Mouse (Mus musculus): ENCODE results near the gene Cep126. TPM values are rescaled to one million over a fixed set of nuclear protein-coding genes. Genes with fewer than 3 reads are reported as not detected.
A peak's percentile ranks its signal among the peaks of the same experiment; 100 is the strongest.

Gene Cep126
- polyA plus RNA-seq, 1 experiment from 2014 or later = 3.0 TPM

DNA sequence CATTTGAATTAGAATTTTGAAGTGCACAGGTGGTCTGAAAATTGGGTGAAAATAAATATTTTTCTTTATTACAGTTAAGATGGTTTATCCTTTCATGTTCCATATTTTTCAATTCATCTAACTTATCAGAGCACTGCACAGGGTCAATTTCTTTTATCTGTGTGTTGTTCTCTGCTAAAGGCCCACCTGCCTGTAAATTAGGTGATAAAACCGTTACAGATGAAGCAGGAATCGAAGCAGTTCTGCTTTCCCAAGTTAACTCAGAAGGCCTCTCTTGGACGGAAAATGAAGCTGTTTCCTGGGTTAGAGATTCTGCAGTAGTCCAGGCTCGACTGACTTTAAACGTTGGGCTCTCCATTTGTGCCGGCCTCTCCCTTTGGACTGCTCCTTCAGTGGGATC is 33.1 kb downstream of the Cep126 start:
- no peak overlapping the region for H3K4me2 ChIP-seq
- H3K27ac ChIP-seq (ENCODE audit: low read depth, low read length) = no peak overlapping the region
- H3K9me3 ChIP-seq (replicated peaks; ENCODE audit: control insufficient read depth, low read length) = no peaks in the 10 kb centered on the region
- no peak for ATAC-seq (replicated peaks; ENCODE audit: insufficient number of reproducible peaks, low FRiP score, low TSS enrichment)
- no peaks in the 10 kb centered on the region for H3K4me1 ChIP-seq (ENCODE audit: control insufficient read depth, insufficient read depth, low read length)
- H3K4me3 ChIP-seq (ENCODE audit: low read depth, low read length) = no peak overlapping the region
- no peaks in the 10 kb centered on the region for H3K27me3 ChIP-seq (ENCODE audit: control insufficient read depth, insufficient read depth, low read length)
- H3K9ac ChIP-seq (ENCODE audit: low read depth, low read length) = no peak overlapping the region
- no peaks in the 10 kb centered on the region for H3K36me3 ChIP-seq (ENCODE audit: control insufficient read depth, insufficient read depth, low read length)
- WGBS (ENCODE audit: insufficient replicate concordance) = 71% methylated on average over 6 of the region's 6 CpGs

- Histone ChIP-seq H3K9me3 (replicated peaks; ENCODE audit: control insufficient read depth, low read length) (no peaks in the 10 kb centered on the region), H3K4me3 (ENCODE audit: low read depth, low read length) (no peak overlapping the region), H3K27me3 (ENCODE audit: control insufficient read depth, insufficient read depth, low read length) (no peaks in the 10 kb centered on the region), H3K4me1 (ENCODE audit: control insufficient read depth, insufficient read depth, low read length) (no peaks in the 10 kb centered on the region), H3K4me2 (no peak overlapping the region), H3K27ac (ENCODE audit: low read depth, low read length) (no peak overlapping the region), H3K36me3 (ENCODE audit: control insufficient read depth, insufficient read depth, low read length) (no peaks in the 10 kb centered on the region), H3K9ac (ENCODE audit: low read depth, low read length) (no peak overlapping the region)
- ATAC-seq (replicated peaks; ENCODE audit: insufficient number of reproducible peaks, low FRiP score, low TSS enrichment) = no peak
- 82% methylated on average over 5 of the region's 5 CpGs for WGBS (ENCODE audit: insufficient replicate concordance)
Measured at GRCm38 (mm10) chr9:8078882-8079281, 55.2 kb downstream of the Cep126 start.

DNA sequence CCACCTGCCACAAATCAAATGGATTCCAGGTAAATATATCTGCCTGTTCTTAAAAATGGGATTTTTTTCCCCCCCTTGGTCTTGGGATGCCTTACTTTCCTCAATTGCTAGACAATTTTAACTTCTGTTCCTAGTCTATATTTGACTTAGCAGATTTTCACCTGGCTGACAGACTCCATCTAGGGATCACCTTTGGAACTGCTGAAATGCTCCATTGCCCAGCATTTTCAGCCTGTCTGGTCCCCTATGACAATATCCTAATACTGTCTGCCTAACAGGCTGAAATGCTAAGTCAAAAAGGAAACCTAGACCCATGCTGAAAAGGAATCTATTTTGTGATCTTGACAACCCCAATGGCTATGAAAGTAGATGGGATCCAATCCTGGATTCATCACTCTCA is 59.7 kb downstream of the Cep126 start:
- Histone ChIP-seq H3K4me1 (ENCODE audit: control insufficient read depth, insufficient read depth, low read length) (no peaks in the 10 kb centered on the region), H3K4me3 (ENCODE audit: low read depth, low read length) (no peak overlapping the region), H3K27ac (ENCODE audit: low read depth, low read length) (no peak overlapping the region), H3K9ac (ENCODE audit: low read depth, low read length) (no peak overlapping the region), H3K4me2 (no peak overlapping the region), H3K9me3 (replicated peaks; ENCODE audit: control insufficient read depth, low read length) (no peaks in the 10 kb centered on the region), H3K27me3 (ENCODE audit: control insufficient read depth, insufficient read depth, low read length) (no peaks in the 10 kb centered on the region), H3K36me3 (ENCODE audit: control insufficient read depth, insufficient read depth, low read length) (no peaks in the 10 kb centered on the region)
- no peak for ATAC-seq (replicated peaks; ENCODE audit: insufficient number of reproducible peaks, low FRiP score, low TSS enrichment)

DNA sequence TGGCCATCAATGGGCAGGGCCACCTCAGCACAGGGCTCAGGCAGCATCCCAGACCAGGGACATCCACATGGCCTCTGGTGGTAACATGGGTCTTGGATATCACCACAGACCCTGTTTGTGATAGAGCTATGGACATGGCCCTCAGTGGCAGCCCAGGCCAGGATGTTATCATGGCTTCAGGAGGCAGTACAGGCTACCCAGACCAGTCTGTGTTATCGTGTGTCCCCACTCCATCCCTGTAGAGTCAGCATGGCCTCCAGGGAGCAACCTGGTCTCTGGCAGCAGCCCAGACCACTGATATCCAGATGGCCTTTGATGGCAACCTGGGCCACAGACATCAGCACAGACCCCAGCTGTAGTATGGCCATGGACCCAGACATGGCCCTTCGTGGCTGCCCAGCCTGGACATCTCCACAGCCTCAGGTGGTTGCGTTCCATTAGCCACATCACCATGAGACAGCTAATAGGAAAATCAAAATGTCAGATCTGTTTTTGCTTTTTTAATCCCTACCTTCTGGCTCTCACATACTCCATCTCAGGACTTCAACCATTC is 60.8 kb downstream of the Cep126 start:
- Histone ChIP-seq H3K4me2 (no peak overlapping the region), H3K36me3 (ENCODE audit: control insufficient read depth, insufficient read depth, low read length) (no peaks in the 10 kb centered on the region), H3K9ac (ENCODE audit: low read depth, low read length) (no peak overlapping the region), H3K27me3 (ENCODE audit: control insufficient read depth, insufficient read depth, low read length) (no peaks in the 10 kb centered on the region), H3K4me1 (ENCODE audit: control insufficient read depth, insufficient read depth, low read length) (no peaks in the 10 kb centered on the region), H3K9me3 (replicated peaks; ENCODE audit: control insufficient read depth, low read length) (no peaks in the 10 kb centered on the region), H3K4me3 (ENCODE audit: low read depth, low read length) (no peak overlapping the region), H3K27ac (ENCODE audit: low read depth, low read length) (no peak overlapping the region)
- ATAC-seq (replicated peaks; ENCODE audit: insufficient number of reproducible peaks, low FRiP score, low TSS enrichment) = no peak; the same call in 1 of the 2 replicates
- WGBS (ENCODE audit: insufficient replicate concordance) = 74% methylated on average over 3 of the region's 3 CpGs

GRCm38 (mm10) chr9:8059636-8060035 is 74.5 kb downstream of the Cep126 start:
- Histone ChIP-seq H3K9me3 (replicated peaks; ENCODE audit: control insufficient read depth, low read length) (no peaks in the 10 kb centered on the region), H3K9ac (ENCODE audit: low read depth, low read length) (no peak overlapping the region), H3K27me3 (ENCODE audit: control insufficient read depth, insufficient read depth, low read length) (no peaks in the 10 kb centered on the region), H3K4me3 (ENCODE audit: low read depth, low read length) (no peak overlapping the region), H3K4me1 (ENCODE audit: control insufficient read depth, insufficient read depth, low read length) (no peaks in the 10 kb centered on the region), H3K27ac (ENCODE audit: low read depth, low read length) (no peak overlapping the region), H3K36me3 (ENCODE audit: control insufficient read depth, insufficient read depth, low read length) (no peaks in the 10 kb centered on the region), H3K4me2 (no peak overlapping the region)
- no peak for ATAC-seq (replicated peaks; ENCODE audit: insufficient number of reproducible peaks, low FRiP score, low TSS enrichment)
- WGBS (ENCODE audit: insufficient replicate concordance) = 67% methylated on average over 3 of the region's 3 CpGs

- Histone ChIP-seq H3K9ac (ENCODE audit: low read depth, low read length) (no peak overlapping the region), H3K4me3 (ENCODE audit: low read depth, low read length) (no peak overlapping the region)
Measured at GRCm38 (mm10) chr9:8054831-8055230, 79.3 kb downstream of the Cep126 start.

GRCm38 (mm10) chr9:8043044-8043387 is 91.1 kb downstream of the Cep126 start:
- Histone ChIP-seq H3K4me2 (peak overlapping the region; percentile 78), H3K9ac (ENCODE audit: low read depth, low read length) (peak overlapping the region; percentile 39), H3K27ac (ENCODE audit: low read depth, low read length) (peak overlapping the region; percentile 24; the same call in 1 of the 2 replicates), H3K36me3 (ENCODE audit: control insufficient read depth, insufficient read depth, low read length) (no peaks in the 10 kb centered on the region), H3K4me3 (ENCODE audit: low read depth, low read length) (peak overlapping the region; percentile 77), H3K9me3 (replicated peaks; ENCODE audit: control insufficient read depth, low read length) (no peaks in the 10 kb centered on the region), H3K27me3 (ENCODE audit: control insufficient read depth, insufficient read depth, low read length) (no peaks in the 10 kb centered on the region), H3K4me1 (ENCODE audit: control insufficient read depth, insufficient read depth, low read length) (0 out of 2 replicates have a peak, but pooled peaks cover 3% of the 10 kb centered on the region)
- WGBS (ENCODE audit: insufficient replicate concordance) = 22% methylated on average over 5 of the region's 5 CpGs
- no peak for ATAC-seq (replicated peaks; ENCODE audit: insufficient number of reproducible peaks, low FRiP score, low TSS enrichment)

More at GRCm38 (mm10) chr9:8054831-8055230, 79.3 kb downstream of the Cep126 start:
- no peak for ATAC-seq (replicated peaks; ENCODE audit: insufficient number of reproducible peaks, low FRiP score, low TSS enrichment)
- Histone ChIP-seq H3K27ac (ENCODE audit: low read depth, low read length) (no peak overlapping the region), H3K9me3 (replicated peaks; ENCODE audit: control insufficient read depth, low read length) (no peaks in the 10 kb centered on the region), H3K4me1 (ENCODE audit: control insufficient read depth, insufficient read depth, low read length) (no peaks in the 10 kb centered on the region), H3K4me2 (no peak overlapping the region), H3K27me3 (ENCODE audit: control insufficient read depth, insufficient read depth, low read length) (no peaks in the 10 kb centered on the region), H3K36me3 (ENCODE audit: control insufficient read depth, insufficient read depth, low read length) (no peaks in the 10 kb centered on the region)
- WGBS (ENCODE audit: insufficient replicate concordance) = 14% methylated on average over 1 of the region's 1 CpGs

DNA sequence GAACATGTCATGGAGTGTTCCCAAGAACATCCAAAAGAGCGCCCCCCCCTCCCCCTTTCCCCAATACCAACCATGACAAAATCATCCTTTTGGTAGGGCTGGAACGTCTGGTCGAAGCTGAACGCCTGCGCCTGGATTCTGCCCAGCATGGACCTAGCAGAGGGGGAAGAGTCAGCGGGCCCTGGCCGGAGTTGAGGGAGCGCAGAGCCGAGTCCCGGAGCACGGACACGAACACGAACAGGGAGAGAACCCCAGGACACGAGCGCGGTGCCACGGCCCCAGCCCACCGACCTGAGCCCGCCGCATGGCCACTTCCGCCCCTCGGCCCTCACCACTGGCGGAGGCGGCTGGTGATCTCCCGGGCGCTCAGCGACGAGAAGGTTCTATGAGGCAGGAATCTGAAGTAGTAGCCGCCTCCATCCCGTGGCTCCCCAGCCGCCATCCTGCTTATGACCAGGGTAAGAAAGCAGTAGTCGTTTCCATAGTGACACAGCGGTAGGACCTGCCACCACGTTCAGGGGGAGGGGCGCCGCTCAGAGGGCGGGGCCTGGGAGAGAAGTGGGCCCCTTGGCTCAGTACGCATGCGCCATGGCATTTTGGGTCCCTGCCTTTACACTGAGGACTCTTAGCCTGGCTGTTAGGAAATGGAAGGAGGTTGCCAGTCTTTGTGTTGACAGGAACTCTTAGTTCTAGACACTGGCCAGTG is 91.6 kb downstream of the Cep126 start, which contains the start of gene Cfap300:
Gene Cfap300 (minus strand): TSS at position 486 of the 706 bp plus-strand sequence.
- peak within 1 kb of the TSS; percentile 73 for H3K27ac ChIP-seq (ENCODE audit: low read depth, low read length)
- ATAC-seq (replicated peaks; ENCODE audit: insufficient number of reproducible peaks, low FRiP score, low TSS enrichment) = peak; percentile 98
- WGBS (ENCODE audit: insufficient replicate concordance) = 1% methylated on average over 39 of the region's 39 CpGs
- peak within 1 kb of the TSS; percentile 77 for H3K4me3 ChIP-seq (ENCODE audit: low read depth, low read length)
- 0 out of 2 replicates have a peak, but pooled peaks cover 3% of the 10 kb centered on the region for H3K4me1 ChIP-seq (ENCODE audit: control insufficient read depth, insufficient read depth, low read length)
- no peaks in the 10 kb centered on the region for H3K27me3 ChIP-seq (ENCODE audit: control insufficient read depth, insufficient read depth, low read length)
- H3K4me2 ChIP-seq = peak within 1 kb of the TSS; percentile 78
- peak within 1 kb of the TSS; percentile 76 for H3K9ac ChIP-seq (ENCODE audit: low read depth, low read length)
- H3K9me3 ChIP-seq (replicated peaks; ENCODE audit: control insufficient read depth, low read length) = no peaks in the 10 kb centered on the region
- no peaks in the 10 kb centered on the region for H3K36me3 ChIP-seq (ENCODE audit: control insufficient read depth, insufficient read depth, low read length)

DNA sequence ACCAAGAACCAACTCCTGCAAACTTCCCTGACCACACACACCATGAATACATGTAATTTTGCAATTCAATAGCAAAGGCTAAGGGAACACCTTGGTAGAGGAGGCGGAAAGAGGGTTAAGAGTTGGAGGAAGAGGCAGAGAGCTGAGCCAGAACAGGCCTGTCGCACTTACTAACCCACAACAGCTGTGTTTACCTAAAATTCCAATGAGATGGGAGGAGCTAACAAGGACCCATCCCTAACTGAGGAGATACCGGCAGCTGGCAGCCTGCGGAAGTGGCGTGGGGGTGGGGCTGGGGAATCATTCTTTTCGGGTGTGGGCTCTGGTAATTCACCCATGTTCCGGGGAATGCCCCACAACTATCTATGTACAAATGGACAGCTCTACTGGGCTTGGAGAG is 98.5 kb downstream of the Cep126 start:
- no peaks in the 10 kb centered on the region for H3K4me1 ChIP-seq (ENCODE audit: control insufficient read depth, insufficient read depth, low read length)
- no peak; the same call in 1 of the 2 replicates for ATAC-seq (replicated peaks; ENCODE audit: insufficient number of reproducible peaks, low FRiP score, low TSS enrichment)
- H3K27me3 ChIP-seq (ENCODE audit: control insufficient read depth, insufficient read depth, low read length) = no peaks in the 10 kb centered on the region
- H3K9ac ChIP-seq (ENCODE audit: low read depth, low read length) = no peak overlapping the region
- peak overlapping the region; percentile 41 for H3K4me2 ChIP-seq
- H3K27ac ChIP-seq (ENCODE audit: low read depth, low read length) = no peak overlapping the region
- H3K9me3 ChIP-seq (replicated peaks; ENCODE audit: control insufficient read depth, low read length) = no peaks in the 10 kb centered on the region
- no peak overlapping the region for H3K4me3 ChIP-seq (ENCODE audit: low read depth, low read length)
- WGBS (ENCODE audit: insufficient replicate concordance) = 15% methylated on average over 7 of the region's 7 CpGs
- H3K36me3 ChIP-seq (ENCODE audit: control insufficient read depth, insufficient read depth, low read length) = no peaks in the 10 kb centered on the region
